In the genomic region with DNA sequence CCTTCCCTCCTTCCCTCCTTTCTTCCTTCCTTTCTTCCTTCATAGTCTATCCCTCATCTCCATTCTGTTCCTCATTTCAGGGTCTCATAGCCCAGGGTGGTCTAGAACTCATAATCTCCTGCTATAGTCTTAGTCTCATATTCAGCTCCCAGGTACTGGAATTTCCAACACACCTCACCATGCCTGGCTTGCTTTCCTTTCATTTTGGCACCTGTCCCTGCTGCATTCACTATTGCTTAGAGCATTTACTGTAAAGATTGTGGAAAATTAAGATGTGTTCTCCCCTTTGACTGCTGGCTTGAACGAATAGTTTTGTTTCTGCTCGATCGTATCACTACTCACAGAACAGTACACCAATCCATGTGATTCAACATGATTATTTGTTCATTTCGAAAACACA, we compare ENCODE assay signal across 22 mouse cellular contexts.
DNase-seq lines count a peak whose midpoint lies in the region; ATAC-seq and TF ChIP-seq lines count a peak whose summit lies in the region.
"Had no signal": no experiment of that assay in that cellular context is flagged by ENCODE, and none has a peak within 500 bp of the region (broad histone marks: within the 10 kb centered on the region; RNA-seq: fewer than 3 reads in every experiment).

No protein-coding gene starts in this region.

- H3K27me3 ChIP-seq in forebrain, embryonic 10.5 days (ENCODE audit: poor library complexity, severe bottlenecking), result no peaks in the 10 kb centered on the region
- no peaks in the 10 kb centered on the region for H3K27me3 ChIP-seq in forebrain, embryonic 13.5 days
- H3K27me3 ChIP-seq: CH12.LX, Patski had no signal

- H3K4me2 ChIP-seq in forebrain, embryonic 13.5 days, result no peak overlapping the region

- peak; percentile 56 for DNase-seq in cerebellum, adult 9-10 months
- no peak for DNase-seq in cerebellum, postnatal 4 days (ENCODE audit: low spot score in 2 of 2)
- peak; percentile 40 to 51 for DNase-seq in cerebellum, postnatal 25 days
- DNase-seq in forebrain, embryonic 10.5 days (ENCODE audit: extremely low spot score, low spot score), result no peak
- DNase-seq in layer of hippocampus, adult 2 months (ENCODE audit: low spot score in 2 of 2), result no peak
- no peak for DNase-seq in layer of hippocampus, adult 18-20 months (ENCODE audit: low spot score in 2 of 2)
- DNase-seq: adrenal gland, adult 2 months; adrenal gland, adult 8-10 months; adrenal gland, postnatal 10 days; adrenal gland, postnatal 14 days; adrenal gland, postnatal 25 days; adrenal gland, postnatal 36 days; B cell, adult 2 months; cerebellum, adult 11 months; cerebellum, adult 11-12 months had no signal

- no peak overlapping the region for H3K4me3 ChIP-seq in forebrain, embryonic 10.5 days
- no peak overlapping the region for H3K4me3 ChIP-seq in forebrain, embryonic 13.5 days
- no peak overlapping the region for H3K4me3 ChIP-seq in layer of hippocampus, adult 2 months

- H3K9me3 ChIP-seq in forebrain, embryonic 10.5 days, result no peaks in the 10 kb centered on the region
- H3K9me3 ChIP-seq in forebrain, embryonic 13.5 days (replicated peaks), result no peaks in the 10 kb centered on the region

- no peak for ATAC-seq in cerebellum, adult (ENCODE audit: insufficient number of reproducible peaks, low FRiP score, low TSS enrichment)
- no peak for ATAC-seq in forebrain, embryonic 13.5 days
- ATAC-seq: activated CD4-positive, CD25-positive, alpha-beta regulatory T cell, adult 4 months; CD4-positive, CD25-positive, alpha-beta regulatory T cell, adult 4 months; Patski had no signal

- H3K9ac ChIP-seq in forebrain, embryonic 13.5 days, result no peak overlapping the region

- peaks cover 7% of the 10 kb centered on the region for H3K36me3 ChIP-seq in forebrain, embryonic 10.5 days (replicated peaks)
- 0 out of 2 replicates have a peak, but pooled peaks cover 4% of the 10 kb centered on the region for H3K36me3 ChIP-seq in forebrain, embryonic 13.5 days (ENCODE audit: poor library complexity, severe bottlenecking)
- H3K36me3 ChIP-seq: G1E had no signal

- H3K4me1 ChIP-seq in forebrain, embryonic 10.5 days, result peaks cover 28% of the 10 kb centered on the region
- peaks cover 22% of the 10 kb centered on the region for H3K4me1 ChIP-seq in forebrain, embryonic 13.5 days

- 88% methylated on average over 4 of the region's 4 CpGs for WGBS in forebrain, embryonic 10.5 days
- WGBS in forebrain, embryonic 13.5 days, result 90% methylated on average over 4 of the region's 4 CpGs

- TF ChIP-seq CTCF in layer of hippocampus, adult 2 months (conservative IDR thresholded peaks at IDR 0.05), result no peak

- H3K27ac ChIP-seq in forebrain, embryonic 10.5 days, result 0 out of 2 replicates have a peak overlapping the region, but pooled peaks have one; percentile 11
- no peak overlapping the region for H3K27ac ChIP-seq in forebrain, embryonic 13.5 days
- peak overlapping the region; percentile 57; the same call in 1 of the 2 replicates for H3K27ac ChIP-seq in layer of hippocampus, adult 2 months

Comparison
In these comparisons a context has a peak if more than half of its experiments do, and no peak if none do; other contexts are left out.
1. DNase-seq: peak in cerebellum, adult 9-10 months (single experiment) and cerebellum, postnatal 25 days (2 of 2); none in cerebellum, postnatal 4 days (0 of 2), forebrain, embryonic 10.5 days (single experiment), layer of hippocampus, adult 2 months (0 of 2) and layer of hippocampus, adult 18-20 months (0 of 2).